In genomic region chr13:42102980-42103379, GRCm38 (mm10) we compare ENCODE assay signal across 8 mouse cellular contexts. TPM values are rescaled to one million over a fixed set of nuclear protein-coding genes. Genes with fewer than 3 reads are reported as not detected.
A peak's percentile ranks its signal among the peaks of the same experiment; 100 is the strongest.
DNase-seq lines count a peak whose midpoint lies in the region; ATAC-seq and TF ChIP-seq lines count a peak whose summit lies in the region.

No protein-coding gene starts in this region.

- peak; percentile 90 for DNase-seq in 416B (ENCODE audit: low read depth)
- DNase-seq in fibroblast of lung, adult 2 months (ENCODE audit: low read depth), result peak; percentile 72
- DNase-seq in kidney, postnatal 10 days, result peak; percentile 69
- DNase-seq in liver, adult 2 months (ENCODE audit: extremely low read depth, low read depth, low spot score), result peak; percentile 65
- DNase-seq in monocyte, adult 2 months (ENCODE audit: low read depth in 1 of 2, low spot score in 2 of 2), result peak; percentile 50 to 59
- DNase-seq in spleen, postnatal 14 days (ENCODE audit: low spot score in 2 of 2), result peak; percentile 23 to 39

- H3K27me3 ChIP-seq in heart, embryonic 15.5 days, result no peaks in the 10 kb centered on the region
- H3K27me3 ChIP-seq in liver, adult 2 months (ENCODE audit: control insufficient read depth, insufficient read depth, low read length), result no peaks in the 10 kb centered on the region

- 4% methylated on average over 8 of the region's 8 CpGs for WGBS in bone marrow, adult 2 months
- WGBS in heart, embryonic 15.5 days, result 31% methylated on average over 8 of the region's 8 CpGs
- WGBS in liver, adult 2 months, result 40% methylated on average over 8 of the region's 8 CpGs

- no peaks in the 10 kb centered on the region for H3K36me3 ChIP-seq in heart, embryonic 15.5 days
- no peaks in the 10 kb centered on the region for H3K36me3 ChIP-seq in liver, adult 2 months (ENCODE audit: control insufficient read depth, insufficient read depth, low read length)

- peaks cover 26% of the 10 kb centered on the region; the same call in 1 of the 2 replicates for H3K79me2 ChIP-seq in liver, adult 2 months (ENCODE audit: control insufficient read depth, insufficient read depth, low read length)

- peak; percentile 58; the same call in 1 of the 2 replicates for ATAC-seq in heart, embryonic 15.5 days (replicated peaks; ENCODE audit: insufficient number of reproducible peaks, insufficient read depth, low FRiP score, low read depth)

- TF ChIP-seq CTCF in bone marrow, adult 2 months (IDR thresholded peaks at IDR 0.05; ENCODE audit: control insufficient read depth, insufficient read depth, low read length), result no peak
- TF ChIP-seq CTCF in liver, adult 2 months (IDR thresholded peaks at IDR 0.05; ENCODE audit: low read depth, low read length), result no peak

- TF ChIP-seq POLR2A in bone marrow, adult 2 months (IDR thresholded peaks at IDR 0.05; ENCODE audit: borderline replicate concordance, control insufficient read depth, low read depth, low read length), result no peak
- no peak for TF ChIP-seq POLR2A in liver, adult 2 months (IDR thresholded peaks at IDR 0.05; ENCODE audit: extremely low read depth, insufficient read depth, low read length)

- peaks cover 11% of the 10 kb centered on the region for H3K4me1 ChIP-seq in bone marrow, adult 2 months (ENCODE audit: control insufficient read depth, insufficient read depth, low read length)
- peaks cover 29% of the 10 kb centered on the region for H3K4me1 ChIP-seq in heart, embryonic 15.5 days (replicated peaks)
- peaks cover 8% of the 10 kb centered on the region for H3K4me1 ChIP-seq in liver, adult 2 months (ENCODE audit: control insufficient read depth, insufficient read depth, low read length)

- peak overlapping the region; percentile 3; the same call in 1 of the 2 replicates for H3K4me2 ChIP-seq in heart, embryonic 15.5 days

- no peaks in the 10 kb centered on the region for H3K9me3 ChIP-seq in heart, embryonic 15.5 days (replicated peaks)

- H3K4me3 ChIP-seq in bone marrow, adult 2 months (replicated peaks; ENCODE audit: control insufficient read depth, low read depth, low read length), result peak overlapping the region; percentile 78
- H3K4me3 ChIP-seq in heart, embryonic 15.5 days, result no peak overlapping the region
- H3K4me3 ChIP-seq in liver, adult 2 months (ENCODE audit: insufficient read depth, low read depth, low read length), result 0 out of 2 replicates have a peak overlapping the region, but pooled peaks have one; percentile 2

- H3K9ac ChIP-seq in heart, embryonic 15.5 days, result no peak overlapping the region
- no peak overlapping the region for H3K9ac ChIP-seq in liver, adult 2 months (ENCODE audit: low read depth, low read length)

- H3K27ac ChIP-seq in bone marrow, adult 2 months (ENCODE audit: control insufficient read depth, insufficient read depth, low read depth, low read length, poor library complexity), result peak overlapping the region; percentile 63
- H3K27ac ChIP-seq in heart, embryonic 15.5 days, result no peak overlapping the region
- no peak overlapping the region for H3K27ac ChIP-seq in liver, adult 2 months (replicated peaks; ENCODE audit: insufficient read depth, low read depth, low read length)

RNA-seq across cellular contexts. Expression of gene Hivep1, which starts 51.2 kb away (rescaled TPM):
- polyA plus RNA-seq in bone marrow, adult 2 months (2011; ENCODE audit: insufficient read depth, insufficient read length, low replicate concordance, missing spikeins), result 5.2 and 7.9 TPM in 2 replicates
- polyA plus RNA-seq in heart, embryonic 15.5 days (2015; fragmentation: Nextera tagmentation; extraction: Ambion mirVana), result 5.0 and 7.6 TPM in 2 replicates
- 3.5 and 5.1 TPM in 2 replicates for total RNA-seq in liver, adult 2 months (2014; rRNA removed)
- polyA plus RNA-seq in liver, adult 2 months (2012; rRNA removed), result 7.0 and 9.0 TPM in 2 replicates

Comparison
In these comparisons a context has a peak if more than half of its experiments do, and no peak if none do; other contexts are left out.
1. DNase-seq: peak in every context shown above with its lines; median percentile 90 in 416B; 72 in fibroblast of lung, adult 2 months; 69 in kidney, postnatal 10 days; 65 in liver, adult 2 months; 54 in monocyte, adult 2 months; 31 in spleen, postnatal 14 days.